Mouse (Mus musculus): ENCODE measurements at regions not wholly inside any gene's neighbourhood (a gene's known extent, or its start where the extent isn't known, plus 50 kb on each side); places are given as distances from the start of the nearest gene placed in this dataset.

DNA sequence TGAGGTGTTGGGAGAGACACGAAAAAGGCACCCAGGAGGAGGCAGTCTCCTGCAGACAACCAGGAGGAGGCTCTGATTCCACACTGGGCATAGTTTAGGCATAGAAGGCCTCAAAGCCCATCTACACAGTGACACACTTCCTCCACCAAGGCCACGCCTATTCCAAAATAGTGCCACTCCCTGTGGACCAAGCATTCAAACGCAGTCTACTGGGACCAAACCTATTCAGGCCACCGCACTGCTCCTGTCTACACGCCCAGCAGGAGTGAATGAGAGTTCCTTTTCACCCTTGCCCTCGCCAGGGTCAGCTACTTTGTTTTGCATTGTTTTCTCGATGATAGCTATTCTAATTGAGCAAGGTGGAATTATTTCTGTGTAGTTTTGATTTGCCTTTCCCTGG, 127.7 kb downstream of the Nuak1 start:
- DNase-seq: no peak

DNA sequence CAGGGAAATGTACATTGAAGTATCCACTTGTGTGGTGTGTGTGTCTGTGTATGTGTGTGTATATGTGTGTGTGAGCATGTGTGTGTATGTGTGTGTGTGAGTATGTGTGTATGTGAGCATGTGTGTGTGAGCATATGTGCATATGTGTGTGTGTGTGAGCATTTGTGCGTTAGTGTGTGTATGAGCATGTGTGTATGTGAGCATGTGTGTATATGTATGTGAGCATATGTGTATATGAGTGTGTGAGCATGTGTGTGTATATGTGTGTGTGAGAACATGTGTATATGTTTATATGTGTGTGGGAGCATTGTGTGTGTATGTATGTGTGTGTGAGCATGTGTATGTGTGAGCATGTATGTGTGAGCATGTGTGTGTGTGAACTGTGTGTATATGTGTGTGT, 123.5 kb downstream of the Nuak1 start:
- no peak for DNase-seq

DNA sequence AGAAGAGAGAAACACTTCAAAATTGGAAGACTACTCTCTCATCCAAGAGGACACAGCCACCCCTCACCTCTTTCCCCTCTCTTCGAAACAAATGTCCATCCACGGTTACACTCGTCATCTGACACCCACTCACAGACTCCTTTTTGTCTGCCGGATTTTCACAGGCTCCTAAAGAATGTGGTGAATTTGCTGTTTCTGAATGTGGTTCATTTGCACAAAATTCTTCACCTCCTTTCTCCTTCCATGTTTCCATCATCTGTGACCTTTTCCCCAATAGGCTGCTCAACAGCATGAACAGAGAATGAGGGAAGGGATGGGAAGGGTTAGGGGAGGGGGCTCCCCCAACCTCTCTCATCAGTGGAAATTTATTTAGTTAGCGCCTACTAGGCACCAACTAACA, 122.4 kb downstream of the Nuak1 start:
- no peak for DNase-seq
